Mouse (Mus musculus): ENCODE data around the gene Gpr39. TPM values are rescaled to one million over a fixed set of nuclear protein-coding genes. Genes with fewer than 3 reads are reported as not detected.

The Gpr39 gene
- polyA plus RNA-seq, 1 experiment from 2014 or later = 7.2 TPM

Other genes with a start within 250 kb of the Gpr39 start
- gene Actr3, start 241.3 kb upstream of the Gpr39 start, polyA plus RNA-seq (2015; fragmentation: Nextera tagmentation; extraction: Ambion mirVana) = 342 and 356 TPM in 2 replicates
- gene Slc35f5, start 116.4 kb upstream of the Gpr39 start, polyA plus RNA-seq (2015; fragmentation: Nextera tagmentation; extraction: Ambion mirVana) = 54.5 and 56.1 TPM in 2 replicates
- 2.2 and 2.6 TPM in 2 replicates for gene Lypd1, start 236.1 kb downstream of the Gpr39 start, polyA plus RNA-seq (2015; fragmentation: Nextera tagmentation; extraction: Ambion mirVana)